Mouse (Mus musculus): ENCODE data around the gene Ppp1r12b. TPM values are rescaled to one million over a fixed set of nuclear protein-coding genes. Genes with fewer than 3 reads are reported as not detected.
"Not testable (repeated sequence)": the region's sequence is repeated elsewhere in the genome, so short reads cannot be mapped to it uniquely, and the experiment has no call there.

Ppp1r12b gene
- total RNA-seq, 2 experiments from 2014 or later, result 199 to 221 TPM

- no peak for DNase-seq
These were observed 104.5 kb downstream of the Ppp1r12b start for GRCm38 (mm10) chr1:134851211-134851610.

- DNase-seq, result no peak
These were observed 105.4 kb downstream of the Ppp1r12b start for GRCm38 (mm10) chr1:134850361-134850760.

- DNase-seq, result no peak
These were observed 107.9 kb downstream of the Ppp1r12b start for GRCm38 (mm10) chr1:134847851-134848250.

GRCm38 (mm10) chr1:134846295-134846988 lies 109.3 kb downstream of the Ppp1r12b start:
- peak; percentile 27 for DNase-seq

GRCm38 (mm10) chr1:134843369-134843768 lies 112.4 kb downstream of the Ppp1r12b start:
- DNase-seq, result no peak

- no peak for DNase-seq
These were observed 118.7 kb downstream of the Ppp1r12b start for GRCm38 (mm10) chr1:134836909-134837480.

GRCm38 (mm10) chr1:134830881-134831280 lies 124.9 kb downstream of the Ppp1r12b start:
- DNase-seq, result not testable (repeated sequence)

GRCm38 (mm10) chr1:134829635-134830034 lies 126.1 kb downstream of the Ppp1r12b start:
- no peak for DNase-seq

- DNase-seq, result no peak
These were observed 130.8 kb downstream of the Ppp1r12b start for GRCm38 (mm10) chr1:134824896-134825295.

- DNase-seq, result no peak
These were observed 131.9 kb downstream of the Ppp1r12b start for GRCm38 (mm10) chr1:134823842-134824241.

GRCm38 (mm10) chr1:134823323-134823722 lies 132.4 kb downstream of the Ppp1r12b start:
- peak; percentile 17 for DNase-seq

- no peak for DNase-seq
These were observed 134.9 kb downstream of the Ppp1r12b start for GRCm38 (mm10) chr1:134820882-134821281.

- no peak for DNase-seq
These were observed 136.5 kb downstream of the Ppp1r12b start for GRCm38 (mm10) chr1:134819196-134819595.

GRCm38 (mm10) chr1:134818716-134819115 lies 137.0 kb downstream of the Ppp1r12b start:
- no peak for DNase-seq

GRCm38 (mm10) chr1:134817916-134818595 lies 137.7 kb downstream of the Ppp1r12b start:
- no peak for DNase-seq

GRCm38 (mm10) chr1:134817120-134817519 lies 138.6 kb downstream of the Ppp1r12b start:
- DNase-seq, result no peak

GRCm38 (mm10) chr1:134816617-134817016 lies 139.1 kb downstream of the Ppp1r12b start:
- peak; percentile 76 for DNase-seq

- DNase-seq, result no peak
These were observed 140.0 kb downstream of the Ppp1r12b start for GRCm38 (mm10) chr1:134815748-134816147.

- DNase-seq, result no peak
These were observed 150.3 kb downstream of the Ppp1r12b start for GRCm38 (mm10) chr1:134805471-134805870.

GRCm38 (mm10) chr1:134804373-134804772 lies 151.4 kb downstream of the Ppp1r12b start:
- DNase-seq, result no peak

GRCm38 (mm10) chr1:134803286-134804117 lies 152.2 kb downstream of the Ppp1r12b start:
- DNase-seq, result peak; percentile 67

GRCm38 (mm10) chr1:134801758-134802157 lies 154.0 kb downstream of the Ppp1r12b start:
- no peak for DNase-seq
